Mouse (Mus musculus): Measurements from ENCODE around the gene Heatr3.
"Not testable (repeated sequence)": the region's sequence is repeated elsewhere in the genome, so short reads cannot be mapped to it uniquely, and the experiment has no call there.

Gene Heatr3

DNA sequence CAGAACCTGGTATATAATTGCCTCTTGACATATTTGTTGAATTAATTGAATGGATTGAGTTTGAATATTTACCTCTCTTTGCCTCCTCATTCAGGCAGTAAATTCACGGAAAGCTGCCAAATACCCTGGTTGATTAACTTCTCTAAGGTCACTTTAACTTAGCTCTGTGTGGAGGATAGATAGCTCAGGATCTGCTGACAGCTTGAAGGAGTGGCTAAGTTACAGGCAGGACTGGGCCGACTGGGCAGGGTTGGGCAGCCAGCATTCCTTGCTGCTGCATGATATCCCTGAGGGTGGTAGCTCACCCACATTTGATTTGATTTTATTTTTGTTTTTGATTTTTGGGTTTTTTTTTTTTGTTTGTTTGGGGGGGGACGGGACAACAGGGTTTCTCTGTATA lies 59.7 kb downstream of the Heatr3 start:
- no peak for DNase-seq (ENCODE audit: low spot score)

DNA sequence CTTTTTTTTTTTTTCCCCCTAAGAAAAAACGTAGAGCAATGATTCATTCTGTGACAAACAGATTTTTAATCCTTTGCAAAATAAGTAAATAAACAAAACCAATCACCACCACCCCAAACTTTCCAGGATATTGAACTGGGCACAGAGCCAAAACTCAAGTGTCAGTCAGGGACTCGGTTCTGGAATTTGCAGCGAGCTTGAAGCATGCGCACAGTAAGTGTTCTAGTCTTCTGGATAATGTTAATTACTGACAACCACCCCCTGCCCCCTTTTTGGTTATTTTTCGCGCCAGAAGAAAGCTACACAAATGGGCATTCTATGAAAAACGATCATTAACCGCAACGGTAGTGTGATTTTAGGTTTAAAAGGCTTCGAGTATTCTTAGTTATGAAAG lies 60.9 kb downstream of the Heatr3 start:
- no peak for DNase-seq (ENCODE audit: low spot score)

- DNase-seq (ENCODE audit: low spot score) = peak; percentile 91
Measured at GRCm38 (mm10) chr8:88198945-88199571, 61.4 kb downstream of the Heatr3 start, which contains the start of gene Tent4b. Tent4b (plus strand) TSS chr8:88199213.

DNA sequence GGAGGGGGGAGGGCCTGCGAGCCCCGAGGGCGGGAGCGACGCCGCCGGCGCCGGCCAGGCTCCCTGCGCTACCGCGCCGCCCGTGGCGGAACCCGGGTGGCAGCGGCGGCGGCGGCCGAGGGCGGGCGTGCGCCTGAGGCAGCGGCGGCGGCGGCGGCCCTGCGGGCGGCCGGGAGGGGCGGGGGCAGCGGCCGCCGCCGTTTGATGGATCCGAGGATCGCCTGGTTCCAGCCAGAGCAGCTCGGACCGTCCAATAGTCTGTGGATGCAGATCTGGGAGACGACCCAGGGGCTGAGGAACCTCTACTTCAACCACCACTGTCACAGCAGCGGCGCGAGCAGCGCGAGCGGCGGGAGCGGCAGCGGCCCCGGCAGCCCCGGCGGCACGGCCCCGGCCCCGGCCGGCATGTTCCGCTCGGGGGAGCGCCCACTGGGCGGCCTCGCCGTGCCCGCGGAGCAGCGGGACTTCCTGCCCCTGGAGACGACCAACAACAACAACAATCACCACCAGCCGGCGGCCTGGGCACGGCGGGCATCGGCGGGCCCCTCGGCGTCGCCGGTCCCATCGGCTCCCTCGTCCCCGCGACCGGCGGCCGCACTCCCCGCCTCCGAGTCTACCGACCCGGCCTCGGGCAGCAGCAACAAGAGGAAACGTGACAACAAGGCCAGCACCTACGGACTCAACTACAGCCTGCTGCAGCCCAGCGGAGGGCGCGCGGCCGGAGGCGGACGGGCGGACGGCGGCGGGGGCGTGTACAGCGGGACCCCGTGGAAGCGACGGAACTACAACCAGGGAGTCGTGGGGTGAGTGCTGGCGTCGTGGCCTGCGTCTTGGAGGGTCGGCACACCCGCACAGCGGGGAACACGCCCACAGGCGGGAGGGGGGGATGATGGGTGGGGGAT lies 62.3 kb downstream of the Heatr3 start:
- DNase-seq (ENCODE audit: low spot score) = peak; percentile 56

DNA sequence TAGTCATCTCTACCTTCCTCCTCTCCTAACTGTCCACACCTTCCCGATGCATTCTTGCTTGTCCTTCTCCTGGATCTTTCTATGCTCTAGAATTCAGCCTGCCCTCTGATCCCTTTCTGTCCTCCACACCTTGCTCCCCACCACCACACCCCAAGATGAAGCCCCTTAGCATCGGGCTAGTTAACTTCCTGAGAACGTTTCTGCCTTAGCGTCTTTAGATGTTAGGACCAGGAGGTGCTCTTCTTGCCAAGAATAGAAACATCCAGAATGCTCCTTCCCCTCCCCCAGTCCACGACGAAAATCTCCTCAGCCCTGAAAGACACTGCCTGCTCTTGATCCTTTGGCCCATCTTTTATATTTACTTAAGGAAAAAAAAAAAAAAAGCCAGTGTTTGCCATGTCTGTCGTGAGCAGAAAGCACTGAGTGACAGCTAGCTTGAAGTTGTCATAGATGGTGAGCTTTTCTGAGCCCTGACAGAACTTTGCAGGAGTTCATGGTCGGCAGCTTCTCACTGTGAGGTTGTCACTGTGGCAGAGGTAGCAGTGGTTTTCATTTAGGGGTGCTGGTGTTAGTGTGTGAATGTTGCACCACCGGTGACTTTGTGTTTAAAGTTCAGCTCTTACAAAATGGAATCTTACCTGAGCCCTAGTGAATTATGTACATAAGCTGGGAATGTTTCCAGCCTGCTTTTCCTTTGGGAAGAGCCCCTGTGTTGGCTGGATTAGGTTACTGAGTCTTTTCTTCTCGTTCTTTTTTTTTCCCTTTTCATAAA lies 63.3 kb downstream of the Heatr3 start:
- DNase-seq (ENCODE audit: low spot score) = no peak

DNA sequence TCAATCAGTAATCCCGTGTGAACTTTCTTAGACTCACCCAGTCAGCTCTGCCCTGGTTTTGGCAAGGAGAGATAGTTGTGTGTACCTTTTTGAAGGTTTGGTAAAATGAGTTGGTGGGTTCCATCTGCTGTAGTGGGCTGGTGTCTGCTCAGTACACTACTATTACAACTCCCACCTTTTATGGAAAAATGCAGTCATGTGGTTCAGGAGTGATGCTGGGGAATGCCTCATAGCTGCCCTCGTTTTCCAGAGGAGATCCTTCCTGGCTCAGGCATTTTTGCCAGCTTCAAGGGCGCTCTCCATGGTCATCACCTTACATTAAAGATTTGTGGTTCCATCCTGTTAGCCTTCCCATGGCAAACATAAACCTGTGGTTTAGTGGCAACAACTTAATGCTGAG lies 64.0 kb downstream of the Heatr3 start:
- DNase-seq (ENCODE audit: low spot score) = no peak

GRCm38 (mm10) chr8:88206016-88206415 lies 68.4 kb downstream of the Heatr3 start:
- no peak for DNase-seq (ENCODE audit: low spot score)

DNA sequence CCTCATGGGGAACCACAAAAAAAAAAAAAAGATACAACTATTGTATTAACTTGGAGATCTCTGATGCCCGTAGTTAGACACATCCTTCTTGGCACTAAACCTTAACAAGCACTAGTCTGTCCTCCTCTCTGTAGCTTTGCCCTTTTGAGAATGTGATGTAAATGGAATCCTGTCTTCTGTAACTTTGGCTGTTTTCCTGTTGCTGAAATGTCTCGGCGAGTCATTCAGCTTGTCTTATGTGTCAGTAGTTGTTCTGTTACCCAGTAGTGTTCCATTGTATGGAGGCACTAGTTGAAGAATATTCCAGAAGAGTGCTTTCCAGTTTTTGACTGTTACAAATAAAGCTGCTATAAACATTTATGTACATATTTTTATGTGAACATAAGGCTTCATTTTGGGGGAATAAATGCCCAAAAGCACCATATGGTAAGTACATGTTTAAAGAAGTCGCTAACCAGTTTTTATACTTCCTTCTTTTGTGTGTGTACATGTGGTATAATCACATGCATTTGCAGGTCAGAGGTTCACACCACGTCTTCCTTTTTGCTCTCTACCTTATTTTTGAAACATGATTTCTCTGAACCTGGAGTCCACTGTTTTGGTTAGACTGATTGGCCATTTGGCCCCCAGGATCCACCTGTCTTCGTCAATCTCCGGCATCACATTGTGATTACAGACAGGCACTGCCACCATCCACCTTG lies 69.6 kb downstream of the Heatr3 start:
- DNase-seq (ENCODE audit: low spot score) = no peak

GRCm38 (mm10) chr8:88209930-88210827 lies 72.5 kb downstream of the Heatr3 start:
- DNase-seq (ENCODE audit: low spot score) = not testable (repeated sequence)

GRCm38 (mm10) chr8:88221353-88221752 lies 83.7 kb downstream of the Heatr3 start:
- DNase-seq (ENCODE audit: low spot score) = no peak

All from embryo, embryonic 10.5 days (tissue).